Mouse (Mus musculus): ENCODE results near the gene Shank2. TPM values are rescaled to one million over a fixed set of nuclear protein-coding genes. Genes with fewer than 3 reads are reported as not detected.

The Shank2 gene
- total RNA-seq, 1 experiment, result 0.94 TPM

GRCm38 (mm10) chr7:144329403-144329890, 327.7 kb downstream of the Shank2 start:
- in situ Hi-C loops (cut with MboI; ENCODE audit: low sequenced_read_pairs in 2 of 2, unreplicated experiment in 2 of 2), result no loop called here
- no peak for DNase-seq (ENCODE audit: low read depth, low spot score)
- H3K9me3 ChIP-seq (ENCODE audit: control insufficient read depth, insufficient read depth, low read depth, low read length), result no peaks in the 10 kb centered on the region
- H3K27ac ChIP-seq (ENCODE audit: insufficient read depth, low read depth, low read length, poor library complexity, severe bottlenecking), result no peak overlapping the region
- no peak overlapping the region for H3K9ac ChIP-seq (ENCODE audit: insufficient read depth, low read depth, low read length, poor library complexity, severe bottlenecking)
- no peak overlapping the region for H3K4me3 ChIP-seq (ENCODE audit: insufficient read depth in 1 of 2, low read depth in 1 of 2, low read length in 2 of 2, poor library complexity in 1 of 2, severe bottlenecking in 1 of 2)
- no peaks in the 10 kb centered on the region for H3K36me3 ChIP-seq (ENCODE audit: control insufficient read depth, insufficient read depth, low read length, poor library complexity, severe bottlenecking)
- no peaks in the 10 kb centered on the region for H3K4me1 ChIP-seq (ENCODE audit: control insufficient read depth in 2 of 2, insufficient read depth in 2 of 2, low read length in 2 of 2, poor library complexity in 1 of 2)
- TF ChIP-seq MAFK (IDR thresholded peaks at IDR 0.05; ENCODE audit: insufficient read depth, low read depth, low read length), result no peak
- no peak for TF ChIP-seq CHD2 (IDR thresholded peaks at IDR 0.05; ENCODE audit: low read depth, low read length)
- TF ChIP-seq HCFC1 (IDR thresholded peaks at IDR 0.05; ENCODE audit: borderline replicate concordance, insufficient read depth, low read length), result no peak
- no peak for TF ChIP-seq ZC3H11A (IDR thresholded peaks at IDR 0.05; ENCODE audit: borderline replicate concordance, low read depth, low read length)
- no peak for TF ChIP-seq ZNF384 (IDR thresholded peaks at IDR 0.05; ENCODE audit: low read depth, low read length)

GRCm38 (mm10) chr7:144336626-144337025, 334.9 kb downstream of the Shank2 start:
- H3K4me3 ChIP-seq (ENCODE audit: insufficient read depth in 1 of 2, low read depth in 1 of 2, low read length in 2 of 2, poor library complexity in 1 of 2, severe bottlenecking in 1 of 2), result no peak overlapping the region
- H3K36me3 ChIP-seq (ENCODE audit: control insufficient read depth, insufficient read depth, low read length, poor library complexity, severe bottlenecking), result no peaks in the 10 kb centered on the region
- peak; percentile 16 for DNase-seq (ENCODE audit: low read depth, low spot score)
- no peaks in the 10 kb centered on the region for H3K9me3 ChIP-seq (ENCODE audit: control insufficient read depth, insufficient read depth, low read depth, low read length)
- no peaks in the 10 kb centered on the region for H3K4me1 ChIP-seq (ENCODE audit: control insufficient read depth in 2 of 2, insufficient read depth in 2 of 2, low read length in 2 of 2, poor library complexity in 1 of 2)
- TF ChIP-seq ZNF384 (IDR thresholded peaks at IDR 0.05; ENCODE audit: low read depth, low read length) (no peak), MAFK (IDR thresholded peaks at IDR 0.05; ENCODE audit: insufficient read depth, low read depth, low read length) (no peak)
- H3K27ac ChIP-seq (ENCODE audit: insufficient read depth, low read depth, low read length, poor library complexity, severe bottlenecking), result no peak overlapping the region
- H3K9ac ChIP-seq (ENCODE audit: insufficient read depth, low read depth, low read length, poor library complexity, severe bottlenecking), result no peak overlapping the region
- in situ Hi-C loops (cut with MboI; ENCODE audit: low sequenced_read_pairs in 2 of 2, unreplicated experiment in 2 of 2), result no loop called here

- TF ChIP-seq ZNF384 (IDR thresholded peaks at IDR 0.05; ENCODE audit: low read depth, low read length) (no peak), MAFK (IDR thresholded peaks at IDR 0.05; ENCODE audit: insufficient read depth, low read depth, low read length) (no peak), HCFC1 (IDR thresholded peaks at IDR 0.05; ENCODE audit: borderline replicate concordance, insufficient read depth, low read length) (no peak), CHD2 (IDR thresholded peaks at IDR 0.05; ENCODE audit: low read depth, low read length) (no peak), ZC3H11A (IDR thresholded peaks at IDR 0.05; ENCODE audit: borderline replicate concordance, low read depth, low read length) (no peak)
- Histone ChIP-seq H3K4me1 (ENCODE audit: control insufficient read depth in 2 of 2, insufficient read depth in 2 of 2, low read length in 2 of 2, poor library complexity in 1 of 2) (no peaks in the 10 kb centered on the region), H3K36me3 (ENCODE audit: control insufficient read depth, insufficient read depth, low read length, poor library complexity, severe bottlenecking) (no peaks in the 10 kb centered on the region), H3K9me3 (ENCODE audit: control insufficient read depth, insufficient read depth, low read depth, low read length) (no peaks in the 10 kb centered on the region), H3K9ac (ENCODE audit: insufficient read depth, low read depth, low read length, poor library complexity, severe bottlenecking) (no peak overlapping the region), H3K27ac (ENCODE audit: insufficient read depth, low read depth, low read length, poor library complexity, severe bottlenecking) (no peak overlapping the region), H3K4me3 (ENCODE audit: insufficient read depth in 1 of 2, low read depth in 1 of 2, low read length in 2 of 2, poor library complexity in 1 of 2, severe bottlenecking in 1 of 2) (no peak overlapping the region)
- DNase-seq (ENCODE audit: low read depth, low spot score), result no peak
- in situ Hi-C loops (cut with MboI; ENCODE audit: low sequenced_read_pairs in 2 of 2, unreplicated experiment in 2 of 2), result no loop called here
These were observed 337.0 kb downstream of the Shank2 start for GRCm38 (mm10) chr7:144338694-144339093.

GRCm38 (mm10) chr7:144340376-144340775, 338.6 kb downstream of the Shank2 start:
- Histone ChIP-seq H3K4me3 (ENCODE audit: insufficient read depth in 1 of 2, low read depth in 1 of 2, low read length in 2 of 2, poor library complexity in 1 of 2, severe bottlenecking in 1 of 2) (no peak overlapping the region), H3K36me3 (ENCODE audit: control insufficient read depth, insufficient read depth, low read length, poor library complexity, severe bottlenecking) (no peaks in the 10 kb centered on the region), H3K4me1 (ENCODE audit: control insufficient read depth in 2 of 2, insufficient read depth in 2 of 2, low read length in 2 of 2, poor library complexity in 1 of 2) (no peaks in the 10 kb centered on the region), H3K9ac (ENCODE audit: insufficient read depth, low read depth, low read length, poor library complexity, severe bottlenecking) (no peak overlapping the region), H3K27ac (ENCODE audit: insufficient read depth, low read depth, low read length, poor library complexity, severe bottlenecking) (no peak overlapping the region), H3K9me3 (ENCODE audit: control insufficient read depth, insufficient read depth, low read depth, low read length) (no peaks in the 10 kb centered on the region)
- in situ Hi-C loops (cut with MboI; ENCODE audit: low sequenced_read_pairs in 2 of 2, unreplicated experiment in 2 of 2), result no loop called here
- TF ChIP-seq CHD2 (IDR thresholded peaks at IDR 0.05; ENCODE audit: low read depth, low read length), result no peak
- no peak for TF ChIP-seq HCFC1 (IDR thresholded peaks at IDR 0.05; ENCODE audit: borderline replicate concordance, insufficient read depth, low read length)
- no peak for TF ChIP-seq ZC3H11A (IDR thresholded peaks at IDR 0.05; ENCODE audit: borderline replicate concordance, low read depth, low read length)
- TF ChIP-seq MAFK (IDR thresholded peaks at IDR 0.05; ENCODE audit: insufficient read depth, low read depth, low read length), result no peak
- DNase-seq (ENCODE audit: low read depth, low spot score), result no peak

GRCm38 (mm10) chr7:144366133-144366532, 364.4 kb downstream of the Shank2 start:
- TF ChIP-seq MAFK (IDR thresholded peaks at IDR 0.05; ENCODE audit: insufficient read depth, low read depth, low read length) (no peak), CHD2 (IDR thresholded peaks at IDR 0.05; ENCODE audit: low read depth, low read length) (no peak), HCFC1 (IDR thresholded peaks at IDR 0.05; ENCODE audit: borderline replicate concordance, insufficient read depth, low read length) (no peak), ZNF384 (IDR thresholded peaks at IDR 0.05; ENCODE audit: low read depth, low read length) (no peak), ZC3H11A (IDR thresholded peaks at IDR 0.05; ENCODE audit: borderline replicate concordance, low read depth, low read length) (no peak)
- Histone ChIP-seq H3K9ac (ENCODE audit: insufficient read depth, low read depth, low read length, poor library complexity, severe bottlenecking) (no peak overlapping the region), H3K4me3 (ENCODE audit: insufficient read depth in 1 of 2, low read depth in 1 of 2, low read length in 2 of 2, poor library complexity in 1 of 2, severe bottlenecking in 1 of 2) (no peak overlapping the region), H3K27ac (ENCODE audit: insufficient read depth, low read depth, low read length, poor library complexity, severe bottlenecking) (no peak overlapping the region), H3K9me3 (ENCODE audit: control insufficient read depth, insufficient read depth, low read depth, low read length) (no peaks in the 10 kb centered on the region), H3K4me1 (ENCODE audit: control insufficient read depth in 2 of 2, insufficient read depth in 2 of 2, low read length in 2 of 2, poor library complexity in 1 of 2) (no peaks in the 10 kb centered on the region), H3K36me3 (ENCODE audit: control insufficient read depth, insufficient read depth, low read length, poor library complexity, severe bottlenecking) (no peaks in the 10 kb centered on the region)
- in situ Hi-C loops (cut with MboI; ENCODE audit: low sequenced_read_pairs in 2 of 2, unreplicated experiment in 2 of 2), result no loop called here
- no peak for DNase-seq (ENCODE audit: low read depth, low spot score)
